ENCODE assay signal across 9 mouse cellular contexts in genomic region chr3:138064732-138065645, GRCm38 (mm10). TPM values are rescaled to one million over a fixed set of nuclear protein-coding genes. Genes with fewer than 3 reads are reported as not detected.
DNase-seq lines count a peak whose midpoint lies in the region; ATAC-seq and TF ChIP-seq lines count a peak whose summit lies in the region.
"Had no signal": no experiment of that assay in that cellular context is flagged by ENCODE, and none has a peak within 500 bp of the region (broad histone marks: within the 10 kb centered on the region; RNA-seq: fewer than 3 reads in every experiment).

Gene 1110002E22Rik (plus strand): TSS chr3:138065052.

- no peak for TF ChIP-seq CTCF in heart, adult 2 months (IDR thresholded peaks at IDR 0.05)

- H3K36me3 ChIP-seq in kidney, embryonic 14.5 days (ENCODE audit: control insufficient read depth, insufficient read depth, low read length) = no peaks in the 10 kb centered on the region
- no peaks in the 10 kb centered on the region for H3K36me3 ChIP-seq in heart, adult 2 months (ENCODE audit: control insufficient read depth, insufficient read depth, low read length)
- H3K36me3 ChIP-seq in limb, embryonic 10.5 days = no peaks in the 10 kb centered on the region

- H3K4me2 ChIP-seq in kidney, embryonic 14.5 days (replicated peaks; ENCODE audit: low read depth, low read length) = peak within 1 kb of the TSS; percentile 33

- intact Hi-C loops in heart, adult 2 months (cut with DNase I) = loop anchor here (2.0 to 5.0 kb wide), 2 partner anchors 36 to 73 kb away; no protein-coding TSS in a partner anchor

- no peaks in the 10 kb centered on the region; the same call in 1 of the 2 replicates for H3K79me2 ChIP-seq in heart, adult 2 months (replicated peaks; ENCODE audit: control insufficient read depth, insufficient read depth, low read length)

- no peak for TF ChIP-seq EP300 in heart, adult 2 months (IDR thresholded peaks at IDR 0.05; ENCODE audit: insufficient read depth, low read depth, low read length)

- H3K9ac ChIP-seq in kidney, embryonic 14.5 days (ENCODE audit: low read depth, low read length) = no peak within 1 kb of the TSS
- H3K9ac ChIP-seq in heart, adult 2 months (ENCODE audit: low read depth, low read length) = peak within 1 kb of the TSS; percentile 85
- H3K9ac ChIP-seq: liver, embryonic 14.5 days had no signal

- WGBS in kidney, embryonic 14.5 days = 75% methylated on average over 33 of the region's 33 CpGs
- WGBS in heart, adult 2 months = 52% methylated on average over 33 of the region's 33 CpGs
- 82% methylated on average over 33 of the region's 33 CpGs for WGBS in limb, embryonic 10.5 days

- peak within 1 kb of the TSS; percentile 47; the same call in 1 of the 2 replicates for H3K27ac ChIP-seq in kidney, embryonic 14.5 days (ENCODE audit: low read depth, low read length)
- peak within 1 kb of the TSS; percentile 91 for H3K27ac ChIP-seq in heart, adult 2 months
- H3K27ac ChIP-seq in limb, embryonic 10.5 days = peak within 1 kb of the TSS; percentile 51
- H3K27ac ChIP-seq: liver, embryonic 14.5 days had no signal

- peaks cover 29% of the 10 kb centered on the region for H3K4me1 ChIP-seq in kidney, embryonic 14.5 days (ENCODE audit: control insufficient read depth, insufficient read depth, low read length)
- peaks cover 7% of the 10 kb centered on the region for H3K4me1 ChIP-seq in heart, adult 2 months (ENCODE audit: control insufficient read depth, insufficient read depth, low read length)
- peaks cover 34% of the 10 kb centered on the region for H3K4me1 ChIP-seq in limb, embryonic 10.5 days

- ATAC-seq in kidney, embryonic 14.5 days (ENCODE audit: low FRiP score, low TSS enrichment) = no peak; the same call in 1 of the 2 replicates
- no peak for ATAC-seq in monocyte, adult 5-6 weeks (replicated peaks; ENCODE audit: insufficient number of reproducible peaks, low FRiP score, low TSS enrichment, poor library complexity, severe bottlenecking)

- no peak for DNase-seq in kidney, postnatal 36 days
- DNase-seq in Muller cell, postnatal 12 days (ENCODE audit: inconsistent ontology term) = peak; percentile 81
- peak; percentile 39 to 46 for DNase-seq in heart, adult 2 months
- no peak for DNase-seq in limb, embryonic 10.5 days (ENCODE audit: low spot score)
- no peak for DNase-seq in thymus, postnatal 0 days (ENCODE audit: low spot score)
- no peak for DNase-seq in embryo, embryonic 11 days

- H3K4me3 ChIP-seq in kidney, embryonic 14.5 days (ENCODE audit: low read length) = no peak within 1 kb of the TSS
- H3K4me3 ChIP-seq in heart, adult 2 months = peak within 1 kb of the TSS; percentile 53
- H3K4me3 ChIP-seq in limb, embryonic 10.5 days = no peak within 1 kb of the TSS

- H3K27me3 ChIP-seq in kidney, embryonic 14.5 days (ENCODE audit: control insufficient read depth, insufficient read depth, low read length) = no peaks in the 10 kb centered on the region
- no peaks in the 10 kb centered on the region for H3K27me3 ChIP-seq in heart, adult 2 months (ENCODE audit: control insufficient read depth, insufficient read depth, low read length)
- H3K27me3 ChIP-seq in limb, embryonic 10.5 days (ENCODE audit: low read depth, poor library complexity, severe bottlenecking) = no peaks in the 10 kb centered on the region; the same call in 1 of the 2 replicates

- no peaks in the 10 kb centered on the region for H3K9me3 ChIP-seq in kidney, embryonic 14.5 days (ENCODE audit: control insufficient read depth, low read length)
- no peaks in the 10 kb centered on the region for H3K9me3 ChIP-seq in limb, embryonic 10.5 days (replicated peaks)

- TF ChIP-seq POLR2A in heart, adult 2 months (IDR thresholded peaks at IDR 0.05; ENCODE audit: insufficient read depth, low read depth, low read length) = no peak

RNA-seq across cellular contexts. Expression of gene 1110002E22Rik, which starts in this region (rescaled TPM):
- polyA plus RNA-seq in kidney, embryonic 14.5 days (2014; fragmentation: Nextera tagmentation; extraction: Ambion mirVana) = 0.38 and 0.39 TPM in 2 replicates
- total RNA-seq in heart, adult 2 months (2021) = 10 to 100 TPM; 48.1 to 48.8 TPM
- polyA plus RNA-seq in heart, adult 2 months (2012; rRNA removed) = 14.7 and 22.9 TPM in 2 replicates
- 0.06 and 0.15 TPM in 2 replicates for polyA plus RNA-seq in limb, embryonic 10.5 days (2016; fragmentation: Nextera tagmentation; extraction: Ambion mirVana)
- polyA plus RNA-seq in thymus, postnatal 0 days (2015; fragmentation: Nextera tagmentation; extraction: Ambion mirVana) = 0.10 and 0.14 TPM in 2 replicates
- not detected in 3 replicates for total RNA-seq in monocyte, adult 5-6 weeks (2017)

Comparison
In these comparisons a context has a peak if more than half of its experiments do, and no peak if none do; other contexts are left out.
1. RNA of gene 1110002E22Rik (total RNA-seq): 48.1 to 48.8 TPM in heart, adult 2 months; not detected in monocyte, adult 5-6 weeks; every median in the first group is over 10 times any median in the second.
2. RNA of gene 1110002E22Rik (polyA plus RNA-seq): 14.7 to 22.9 TPM in heart, adult 2 months; 0.38 to 0.39 TPM in kidney, embryonic 14.5 days, 0.06 to 0.15 TPM in limb, embryonic 10.5 days and 0.10 to 0.14 TPM in thymus, postnatal 0 days; every median in the first group is over 10 times any median in the second.
3. DNase-seq: peak in Muller cell, postnatal 12 days (single experiment) and heart, adult 2 months (2 of 2); none in kidney, postnatal 36 days (0 of 2), limb, embryonic 10.5 days (single experiment), thymus, postnatal 0 days (single experiment) and embryo, embryonic 11 days (single experiment).
4. Peak in every context shown above with its lines, with median percentiles within 50 percentile points of each other: H3K27ac ChIP-seq.